Comparison of ENCODE assay signal across 24 mouse cellular contexts in genomic region chr12:17261005-17261404, GRCm38 (mm10).
"Had no signal": no experiment of that assay in that cellular context is flagged by ENCODE, and none has a peak within 500 bp of the region (broad histone marks: within the 10 kb centered on the region; RNA-seq: fewer than 3 reads in every experiment).

No protein-coding gene starts in this region.

- DNase-seq: kidney, adult 8-10 months; kidney, postnatal 10 days; kidney, postnatal 36 days; layer of hippocampus, postnatal 36 days; liver, postnatal 0 days; lung, embryonic 14.5 days; midbrain, embryonic 14.5 days; right cerebral cortex, adult 18-20 months; right cerebral cortex, postnatal 14 days; right cerebral cortex, postnatal 4 days; thymus, adult 2 months; thymus, postnatal 14 days; thymus, postnatal 4 days had no signal

- H3K4me1 ChIP-seq: limb, embryonic 10.5 days; limb, embryonic 13.5 days; neural tube, embryonic 12.5 days had no signal

- H3K9ac ChIP-seq: kidney, embryonic 15.5 days; limb, embryonic 13.5 days; liver, embryonic 14.5 days; liver, postnatal 0 days; lung, embryonic 14.5 days; neural tube, embryonic 12.5 days; neural tube, embryonic 15.5 days had no signal

- H3K27me3 ChIP-seq: kidney, embryonic 15.5 days; neural tube, embryonic 12.5 days; neural tube, embryonic 15.5 days had no signal

- H3K27ac ChIP-seq: kidney, embryonic 15.5 days; limb, embryonic 10.5 days; limb, embryonic 13.5 days; liver, embryonic 14.5 days; macrophage; midbrain, embryonic 10.5 days; neural tube, embryonic 12.5 days; neural tube, embryonic 15.5 days; stomach, postnatal 0 days had no signal

- H3K4me3 ChIP-seq: kidney, embryonic 15.5 days; limb, embryonic 10.5 days; limb, embryonic 13.5 days; midbrain, embryonic 10.5 days; neural tube, embryonic 12.5 days; neural tube, embryonic 15.5 days had no signal

- H3K36me3 ChIP-seq: kidney, embryonic 15.5 days; limb, embryonic 10.5 days; limb, embryonic 13.5 days; midbrain, embryonic 10.5 days; neural tube, embryonic 12.5 days; neural tube, embryonic 15.5 days had no signal

- H3K9me3 ChIP-seq: kidney, embryonic 15.5 days; limb, embryonic 10.5 days; limb, embryonic 13.5 days; midbrain, embryonic 10.5 days; neural tube, embryonic 12.5 days; neural tube, embryonic 15.5 days had no signal

- H3K4me2 ChIP-seq: kidney, embryonic 15.5 days; limb, embryonic 13.5 days; liver, embryonic 11.5 days; lung, embryonic 14.5 days; neural tube, embryonic 12.5 days; neural tube, embryonic 15.5 days had no signal

- ATAC-seq: liver, postnatal 0 days; lung, postnatal 0 days had no signal
